ENCODE assay signal across 12 mouse cellular contexts in genomic region chr7:139300423-139300822, GRCm38 (mm10). TPM values are rescaled to one million over a fixed set of nuclear protein-coding genes. Genes with fewer than 3 reads are reported as not detected.
DNase-seq lines count a peak whose midpoint lies in the region; ATAC-seq lines count a peak whose summit lies in the region.
"Had no signal": no experiment of that assay in that cellular context is flagged by ENCODE, and none has a peak within 500 bp of the region (broad histone marks: within the 10 kb centered on the region; RNA-seq: fewer than 3 reads in every experiment).

No protein-coding gene starts in this region.

- H3K27ac ChIP-seq in kidney, embryonic 16.5 days (ENCODE audit: low read length) = no peak overlapping the region
- H3K27ac ChIP-seq: embryonic facial prominence, embryonic 15.5 days; midbrain, embryonic 15.5 days had no signal

- peaks cover 9% of the 10 kb centered on the region for H3K4me1 ChIP-seq in kidney, embryonic 16.5 days (ENCODE audit: insufficient read depth, low read length)
- H3K4me1 ChIP-seq: midbrain, embryonic 15.5 days had no signal

- H3K9ac ChIP-seq in kidney, embryonic 16.5 days (replicated peaks; ENCODE audit: low read length) = no peak overlapping the region
- H3K9ac ChIP-seq: embryonic facial prominence, embryonic 15.5 days; midbrain, embryonic 15.5 days had no signal

- 50% methylated on average over 7 of the region's 7 CpGs for WGBS in kidney, embryonic 16.5 days

- no peaks in the 10 kb centered on the region for H3K27me3 ChIP-seq in kidney, embryonic 16.5 days (ENCODE audit: insufficient read depth, low read length)
- H3K27me3 ChIP-seq: embryonic facial prominence, embryonic 15.5 days had no signal

- H3K9me3 ChIP-seq in kidney, embryonic 16.5 days (ENCODE audit: low read length) = no peaks in the 10 kb centered on the region
- H3K9me3 ChIP-seq: embryonic facial prominence, embryonic 15.5 days; midbrain, embryonic 15.5 days had no signal

- no peaks in the 10 kb centered on the region for H3K36me3 ChIP-seq in kidney, embryonic 16.5 days (ENCODE audit: insufficient read depth, low read length)
- H3K36me3 ChIP-seq: embryonic facial prominence, embryonic 15.5 days; midbrain, embryonic 15.5 days had no signal

- no peak for ATAC-seq in kidney, embryonic 16.5 days (ENCODE audit: low FRiP score, low TSS enrichment)
- peak; percentile 53; the same call in 1 of the 2 replicates for ATAC-seq in cerebellum, adult (ENCODE audit: insufficient number of reproducible peaks, low FRiP score, low TSS enrichment)
- ATAC-seq in inflammation-experienced regulatory T-cells, adult 6 months = no peak
- ATAC-seq: CD4-positive, CD25-positive, alpha-beta regulatory T cell, adult 4 months; intestine, embryonic 16.5 days; midbrain, embryonic 15.5 days had no signal

- DNase-seq in kidney, adult 11 months = peak; percentile 80
- DNase-seq in adrenal gland, adult 18-20 months (ENCODE audit: low spot score in 2 of 2) = peak; percentile 54 to 73
- DNase-seq in left cerebral cortex, adult 9 months (ENCODE audit: low spot score in 2 of 2) = peak; percentile 23 to 58
- DNase-seq in embryo, embryonic 10.5 days (ENCODE audit: low spot score) = no peak
- DNase-seq in T-cell, adult 2 months (ENCODE audit: low spot score) = no peak

- H3K4me3 ChIP-seq in kidney, embryonic 16.5 days (ENCODE audit: low read length) = no peak overlapping the region
- H3K4me3 ChIP-seq: embryonic facial prominence, embryonic 15.5 days; midbrain, embryonic 15.5 days had no signal

- no peak overlapping the region for H3K4me2 ChIP-seq in kidney, embryonic 16.5 days (replicated peaks; ENCODE audit: low read depth, low read length)
- H3K4me2 ChIP-seq: embryonic facial prominence, embryonic 15.5 days; midbrain, embryonic 15.5 days had no signal

RNA-seq across cellular contexts. Expression of gene Pwwp2b, which starts 52.1 kb away (rescaled TPM):
- polyA plus RNA-seq in kidney, embryonic 16.5 days (2015; fragmentation: Nextera tagmentation; extraction: Ambion mirVana) = 9.1 and 10.6 TPM in 2 replicates
- total RNA-seq in adrenal gland, adult 18-20 months (2021) = 10 to 100 TPM; 11.7 to 12.3 TPM
- polyA plus RNA-seq in inflammation-experienced regulatory T-cells, adult 6 months (2017; shearing (Covaris generic)) = 1 to 10 TPM; 1.9 to 3.4 (median 2.1) TPM

Comparison
In these comparisons a context has a peak if more than half of its experiments do, and no peak if none do; other contexts are left out.
1. DNase-seq: peak in kidney, adult 11 months (single experiment), adrenal gland, adult 18-20 months (2 of 2) and left cerebral cortex, adult 9 months (2 of 2); none in embryo, embryonic 10.5 days (single experiment) and T-cell, adult 2 months (single experiment).